Mouse (Mus musculus): ENCODE measurements around the gene Ppp1r9a. TPM values are rescaled to one million over a fixed set of nuclear protein-coding genes. Genes with fewer than 3 reads are reported as not detected.

Ppp1r9a gene
- polyA plus RNA-seq, 1 experiment = 38.1 TPM

DNA sequence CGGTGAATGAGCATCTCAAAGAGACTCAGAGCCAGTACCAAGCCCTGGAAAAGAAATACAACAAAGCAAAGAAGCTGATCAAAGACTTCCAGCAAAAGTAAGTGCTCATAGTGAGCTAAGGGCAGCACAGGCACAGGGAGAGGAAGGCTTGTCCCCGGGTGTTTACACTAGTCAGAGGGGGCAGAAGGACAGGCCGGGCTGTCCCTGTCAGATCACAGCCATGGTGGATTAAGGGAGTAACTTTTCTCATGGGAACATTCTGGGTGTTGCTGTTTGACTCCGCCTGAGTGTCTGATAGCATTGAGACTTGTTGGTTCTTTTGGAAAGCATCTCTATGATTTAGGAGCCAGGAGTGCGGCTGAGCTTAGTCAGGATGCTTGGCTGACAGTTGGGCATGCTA is 211.0 kb downstream of the Ppp1r9a start:
- Histone ChIP-seq H3K9ac (ENCODE audit: low read depth, poor library complexity, severe bottlenecking) (no peak overlapping the region), H3K27ac (ENCODE audit: insufficient read depth, low read length) (no peak overlapping the region), H3K36me3 (ENCODE audit: control insufficient read depth, insufficient read depth, low read length, poor library complexity, severe bottlenecking) (peaks cover 5% of the 10 kb centered on the region), H3K27me3 (ENCODE audit: control insufficient read depth, insufficient read depth, low read length, poor library complexity, severe bottlenecking) (no peaks in the 10 kb centered on the region), H3K4me1 (ENCODE audit: control insufficient read depth, insufficient read depth, low read length) (no peaks in the 10 kb centered on the region), H3K4me3 (ENCODE audit: low read depth, low read length) (no peak overlapping the region), H3K9me3 (replicated peaks; ENCODE audit: control insufficient read depth, insufficient read depth, low read length, poor library complexity, severe bottlenecking) (no peaks in the 10 kb centered on the region)
- TF ChIP-seq EP300 (IDR thresholded peaks at IDR 0.05; ENCODE audit: insufficient read depth, low read depth, low read length) (no peak), CTCF (IDR thresholded peaks at IDR 0.05; ENCODE audit: low read depth, low read length) (no peak), POLR2A (IDR thresholded peaks at IDR 0.05; ENCODE audit: insufficient read depth, low read length) (no peak)

DNA sequence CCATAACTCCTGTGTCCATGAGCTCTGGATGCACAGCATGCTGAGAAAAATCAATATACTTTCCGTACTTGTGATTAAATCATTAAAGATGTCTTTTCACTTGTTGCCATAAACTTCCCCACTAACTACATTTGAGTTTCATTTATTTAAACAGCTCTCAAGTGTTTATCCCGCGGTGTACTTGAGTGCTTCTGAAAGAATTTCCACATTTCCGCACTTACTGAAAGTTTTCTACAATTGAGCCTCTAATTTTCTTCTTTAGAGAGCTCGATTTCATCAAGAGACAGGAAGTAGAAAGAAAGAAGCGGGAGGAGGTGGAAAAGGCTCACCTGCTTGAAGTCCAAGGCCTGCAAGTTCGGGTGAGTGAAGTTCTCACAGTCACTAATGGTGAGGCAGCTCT is 212.1 kb downstream of the Ppp1r9a start:
- H3K9me3 ChIP-seq (replicated peaks; ENCODE audit: control insufficient read depth, insufficient read depth, low read length, poor library complexity, severe bottlenecking) = no peaks in the 10 kb centered on the region
- H3K36me3 ChIP-seq (ENCODE audit: control insufficient read depth, insufficient read depth, low read length, poor library complexity, severe bottlenecking) = peaks cover 5% of the 10 kb centered on the region
- H3K27me3 ChIP-seq (ENCODE audit: control insufficient read depth, insufficient read depth, low read length, poor library complexity, severe bottlenecking) = no peaks in the 10 kb centered on the region
- no peak overlapping the region for H3K27ac ChIP-seq (ENCODE audit: insufficient read depth, low read length)
- no peak overlapping the region for H3K4me3 ChIP-seq (ENCODE audit: low read depth, low read length)
- H3K9ac ChIP-seq (ENCODE audit: low read depth, poor library complexity, severe bottlenecking) = no peak overlapping the region
- no peaks in the 10 kb centered on the region for H3K4me1 ChIP-seq (ENCODE audit: control insufficient read depth, insufficient read depth, low read length)
- TF ChIP-seq CTCF (IDR thresholded peaks at IDR 0.05; ENCODE audit: low read depth, low read length) = no peak
- TF ChIP-seq EP300 (IDR thresholded peaks at IDR 0.05; ENCODE audit: insufficient read depth, low read depth, low read length) = no peak
- no peak for TF ChIP-seq POLR2A (IDR thresholded peaks at IDR 0.05; ENCODE audit: insufficient read depth, low read length)

- Histone ChIP-seq H3K9ac (ENCODE audit: low read depth, poor library complexity, severe bottlenecking) (no peak overlapping the region), H3K27me3 (ENCODE audit: control insufficient read depth, insufficient read depth, low read length, poor library complexity, severe bottlenecking) (no peaks in the 10 kb centered on the region), H3K4me3 (ENCODE audit: low read depth, low read length) (no peak overlapping the region), H3K27ac (ENCODE audit: insufficient read depth, low read length) (peak overlapping the region; percentile 84), H3K9me3 (replicated peaks; ENCODE audit: control insufficient read depth, insufficient read depth, low read length, poor library complexity, severe bottlenecking) (no peaks in the 10 kb centered on the region), H3K36me3 (ENCODE audit: control insufficient read depth, insufficient read depth, low read length, poor library complexity, severe bottlenecking) (peaks cover 5% of the 10 kb centered on the region), H3K4me1 (ENCODE audit: control insufficient read depth, insufficient read depth, low read length) (no peaks in the 10 kb centered on the region)
- TF ChIP-seq POLR2A (IDR thresholded peaks at IDR 0.05; ENCODE audit: insufficient read depth, low read length) (no peak), CTCF (IDR thresholded peaks at IDR 0.05; ENCODE audit: low read depth, low read length) (no peak), EP300 (IDR thresholded peaks at IDR 0.05; ENCODE audit: insufficient read depth, low read depth, low read length) (peak; percentile 89)
These were observed 216.6 kb downstream of the Ppp1r9a start for GRCm38 (mm10) chr6:5119181-5119910.

DNA sequence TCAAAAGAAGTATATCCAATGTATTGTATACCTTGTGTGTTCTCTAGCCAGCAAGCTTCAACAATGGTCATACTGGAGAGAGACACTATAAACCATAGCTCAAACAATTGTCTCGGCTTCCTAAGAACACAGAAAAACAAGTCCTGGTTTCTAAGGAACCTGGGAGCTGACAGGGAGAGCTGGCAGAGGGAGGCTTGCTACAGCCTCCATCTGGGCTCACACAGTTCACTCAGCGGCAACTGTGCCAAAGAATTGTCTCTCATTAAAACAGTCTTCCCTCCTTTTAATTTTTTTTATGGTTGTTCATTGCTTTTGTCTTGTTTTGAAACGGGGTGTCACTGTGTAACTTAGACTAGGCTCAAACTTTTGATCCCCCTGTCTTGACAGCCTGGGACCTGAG is 217.5 kb downstream of the Ppp1r9a start:
- no peaks in the 10 kb centered on the region for H3K9me3 ChIP-seq (replicated peaks; ENCODE audit: control insufficient read depth, insufficient read depth, low read length, poor library complexity, severe bottlenecking)
- H3K9ac ChIP-seq (ENCODE audit: low read depth, poor library complexity, severe bottlenecking) = no peak overlapping the region
- no peaks in the 10 kb centered on the region for H3K4me1 ChIP-seq (ENCODE audit: control insufficient read depth, insufficient read depth, low read length)
- peaks cover 4% of the 10 kb centered on the region for H3K36me3 ChIP-seq (ENCODE audit: control insufficient read depth, insufficient read depth, low read length, poor library complexity, severe bottlenecking)
- H3K4me3 ChIP-seq (ENCODE audit: low read depth, low read length) = no peak overlapping the region
- H3K27me3 ChIP-seq (ENCODE audit: control insufficient read depth, insufficient read depth, low read length, poor library complexity, severe bottlenecking) = no peaks in the 10 kb centered on the region
- peak overlapping the region; percentile 84 for H3K27ac ChIP-seq (ENCODE audit: insufficient read depth, low read length)
- TF ChIP-seq POLR2A (IDR thresholded peaks at IDR 0.05; ENCODE audit: insufficient read depth, low read length) = no peak
- TF ChIP-seq CTCF (IDR thresholded peaks at IDR 0.05; ENCODE audit: low read depth, low read length) = no peak
- TF ChIP-seq EP300 (IDR thresholded peaks at IDR 0.05; ENCODE audit: insufficient read depth, low read depth, low read length) = no peak

DNA sequence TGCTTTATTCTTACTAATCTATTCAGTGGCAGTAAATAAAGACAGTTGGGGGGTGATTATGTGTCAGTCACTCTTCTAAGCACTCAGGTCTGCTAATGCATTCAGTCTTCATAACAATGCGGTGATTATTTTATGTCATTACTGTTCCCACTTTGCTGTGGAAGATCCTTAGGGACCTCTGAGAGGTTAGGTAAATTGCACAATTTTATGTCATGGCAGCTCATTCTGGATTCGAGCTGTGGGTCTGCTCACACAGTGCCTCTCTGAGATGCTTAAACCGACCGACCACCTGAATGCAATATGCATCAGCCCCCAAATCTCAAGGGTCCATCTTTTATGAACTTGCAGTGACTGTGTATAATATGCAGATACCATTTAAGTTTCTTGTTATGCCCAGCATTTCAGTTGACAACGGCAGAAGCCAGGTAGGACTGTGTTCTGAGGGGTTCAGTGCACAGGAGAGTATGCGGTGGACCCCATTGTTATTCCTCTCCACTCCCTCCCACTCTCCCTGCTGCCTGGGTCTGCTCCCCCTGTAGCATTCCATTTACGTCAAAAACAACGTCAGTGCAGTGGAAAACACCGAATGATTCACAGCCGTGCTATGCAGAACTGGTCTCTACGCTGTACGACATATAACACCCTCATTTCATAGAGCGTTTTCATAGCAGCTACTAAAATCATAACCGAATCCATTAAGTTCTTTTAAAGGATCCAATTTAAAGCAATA is 226.8 kb downstream of the Ppp1r9a start:
- Histone ChIP-seq H3K4me1 (ENCODE audit: control insufficient read depth, insufficient read depth, low read length) (no peaks in the 10 kb centered on the region), H3K4me3 (ENCODE audit: low read depth, low read length) (no peak overlapping the region), H3K27ac (ENCODE audit: insufficient read depth, low read length) (no peak overlapping the region), H3K9me3 (replicated peaks; ENCODE audit: control insufficient read depth, insufficient read depth, low read length, poor library complexity, severe bottlenecking) (no peaks in the 10 kb centered on the region), H3K9ac (ENCODE audit: low read depth, poor library complexity, severe bottlenecking) (no peak overlapping the region), H3K36me3 (ENCODE audit: control insufficient read depth, insufficient read depth, low read length, poor library complexity, severe bottlenecking) (no peaks in the 10 kb centered on the region), H3K27me3 (ENCODE audit: control insufficient read depth, insufficient read depth, low read length, poor library complexity, severe bottlenecking) (no peaks in the 10 kb centered on the region)
- TF ChIP-seq POLR2A (IDR thresholded peaks at IDR 0.05; ENCODE audit: insufficient read depth, low read length) = no peak
- no peak for TF ChIP-seq EP300 (IDR thresholded peaks at IDR 0.05; ENCODE audit: insufficient read depth, low read depth, low read length)
- no peak for TF ChIP-seq CTCF (IDR thresholded peaks at IDR 0.05; ENCODE audit: low read depth, low read length)

DNA sequence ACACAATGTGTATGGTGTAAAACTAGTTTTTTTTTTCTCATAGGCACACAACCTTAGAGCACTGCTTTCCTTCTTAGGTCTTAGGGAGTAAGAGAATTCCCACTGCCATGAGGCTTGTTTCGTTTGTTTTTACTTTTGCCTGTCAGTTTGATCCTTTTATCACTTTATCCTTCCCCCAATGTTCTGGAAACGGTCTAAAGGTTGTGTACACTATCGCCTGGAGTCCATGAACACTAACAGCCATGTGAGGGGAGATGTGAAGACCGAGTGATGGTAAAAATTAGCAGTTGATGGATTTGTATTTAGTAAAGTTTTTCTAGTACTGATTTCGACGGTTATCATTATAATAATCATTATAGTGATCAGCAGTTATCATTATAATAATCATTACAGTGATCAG is 232.3 kb downstream of the Ppp1r9a start:
- TF ChIP-seq EP300 (IDR thresholded peaks at IDR 0.05; ENCODE audit: insufficient read depth, low read depth, low read length) (no peak), CTCF (IDR thresholded peaks at IDR 0.05; ENCODE audit: low read depth, low read length) (no peak), POLR2A (IDR thresholded peaks at IDR 0.05; ENCODE audit: insufficient read depth, low read length) (no peak)

More for the DNA sequence above, 232.3 kb downstream of the Ppp1r9a start:
- Histone ChIP-seq H3K9ac (ENCODE audit: low read depth, poor library complexity, severe bottlenecking) (no peak overlapping the region), H3K4me3 (ENCODE audit: low read depth, low read length) (no peak overlapping the region), H3K9me3 (replicated peaks; ENCODE audit: control insufficient read depth, insufficient read depth, low read length, poor library complexity, severe bottlenecking) (no peaks in the 10 kb centered on the region), H3K27me3 (ENCODE audit: control insufficient read depth, insufficient read depth, low read length, poor library complexity, severe bottlenecking) (no peaks in the 10 kb centered on the region), H3K27ac (ENCODE audit: insufficient read depth, low read length) (no peak overlapping the region), H3K4me1 (ENCODE audit: control insufficient read depth, insufficient read depth, low read length) (no peaks in the 10 kb centered on the region), H3K36me3 (ENCODE audit: control insufficient read depth, insufficient read depth, low read length, poor library complexity, severe bottlenecking) (no peaks in the 10 kb centered on the region)

Data from ES-Bruce4 (cell line).